Mouse (Mus musculus) B cell, adult 2 months (primary cell): ENCODE results near the gene Trmt44.

ENCODE experiments used
- DNase-seq, 2 experiments: peaks; one replicate each; pipeline ENCODE4 v3.0.0; 2022

Gene Trmt44

DNA sequence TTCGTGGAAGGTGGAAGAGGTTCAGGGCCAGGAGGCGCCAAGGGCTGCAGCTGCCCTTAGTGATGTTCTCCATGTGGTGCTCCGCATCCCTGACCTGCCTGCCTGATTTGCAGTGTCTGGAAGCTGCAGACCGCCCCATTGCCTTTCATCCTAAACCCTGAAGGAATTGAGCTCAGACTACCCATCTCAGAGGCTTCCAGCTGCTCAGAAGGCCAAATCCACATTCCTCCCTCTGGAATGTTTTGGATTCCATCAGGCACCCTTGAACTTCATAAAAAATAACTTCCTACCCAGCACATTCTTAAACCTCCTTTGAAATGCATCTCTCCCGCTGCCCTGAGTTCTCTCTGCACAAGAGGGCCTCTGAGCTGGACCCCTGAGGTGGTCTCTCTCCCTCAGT, 34.3 kb downstream of the Trmt44 start:
- no peak for DNase-seq

DNA sequence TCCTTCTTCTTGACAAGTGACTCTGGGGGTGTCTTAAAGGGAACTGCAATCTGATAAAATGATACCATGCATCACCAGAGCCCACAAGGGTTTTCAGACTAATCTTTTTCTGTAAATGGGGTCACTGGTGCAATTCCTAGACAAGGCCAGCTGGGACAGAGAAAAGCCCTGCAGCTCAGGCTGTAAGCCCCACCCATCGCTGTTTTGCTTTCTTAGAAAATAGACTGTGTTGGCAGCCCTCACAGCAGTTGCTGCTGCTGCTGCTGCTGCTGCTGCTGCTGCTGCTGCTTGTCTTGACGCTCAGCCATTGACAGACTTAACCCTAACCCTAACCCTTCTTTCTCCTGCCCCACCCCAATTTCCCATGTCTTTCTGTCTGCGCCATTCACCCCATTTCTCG, 35.3 kb downstream of the Trmt44 start:
- DNase-seq = no peak

DNA sequence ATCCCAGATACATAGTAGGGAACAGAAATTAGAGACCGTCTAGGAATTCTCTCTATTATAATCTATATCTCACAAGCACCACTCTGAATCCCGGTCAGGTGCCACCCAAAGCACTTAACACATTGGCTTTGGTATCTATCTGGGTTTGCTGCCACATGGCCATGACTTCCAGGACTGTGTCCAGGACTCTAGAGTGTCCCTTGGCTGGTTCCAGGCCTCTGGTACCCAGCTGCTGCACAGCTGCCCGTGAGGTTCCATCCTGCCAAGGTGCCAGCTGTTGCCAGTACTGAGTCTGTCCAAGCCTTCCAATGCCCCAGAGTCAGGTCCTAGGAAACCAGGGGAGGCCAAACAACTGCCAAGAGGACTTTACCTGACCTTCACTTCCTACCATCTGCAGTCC, 36.8 kb downstream of the Trmt44 start:
- DNase-seq = no peak

DNA sequence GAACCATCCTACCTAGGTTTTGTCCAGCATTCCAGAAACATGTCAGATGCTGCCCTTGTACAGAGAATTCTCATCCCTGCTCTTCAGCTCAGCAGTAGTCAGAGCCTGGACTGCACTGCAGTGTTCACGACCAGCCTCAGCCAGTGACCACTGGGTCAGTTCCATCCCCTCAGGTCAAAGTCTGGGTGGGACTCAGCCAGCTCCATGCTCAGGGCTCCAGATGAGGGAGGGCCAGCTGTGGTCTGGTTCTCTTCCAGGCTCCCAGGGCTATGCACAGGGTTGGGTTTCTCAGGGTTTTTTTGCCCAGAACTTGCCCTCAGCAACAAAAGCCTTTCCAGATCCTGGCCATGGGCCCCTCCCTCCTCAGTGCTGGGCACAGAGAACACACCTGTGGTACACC, 37.4 kb downstream of the Trmt44 start:
- no peak for DNase-seq

DNA sequence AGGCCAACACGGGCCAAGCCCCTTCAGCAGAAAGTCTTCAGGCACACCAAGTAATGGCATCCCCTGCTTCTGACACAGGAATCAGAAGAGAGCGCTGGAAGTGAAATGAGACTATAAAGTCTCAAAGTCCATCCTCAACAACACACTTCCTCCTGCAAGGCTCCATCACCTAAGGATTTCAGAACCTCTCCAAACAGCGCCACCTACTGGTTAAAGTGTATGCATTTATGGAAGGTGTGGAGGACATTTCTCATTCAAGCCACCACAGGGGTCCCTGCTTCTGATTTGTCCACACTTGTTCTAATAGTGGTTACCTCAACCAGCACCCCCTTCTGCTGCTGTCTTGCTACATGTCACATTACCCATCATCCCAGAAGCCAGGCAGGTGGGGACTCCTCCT, 38.6 kb downstream of the Trmt44 start:
- DNase-seq = no peak

DNA sequence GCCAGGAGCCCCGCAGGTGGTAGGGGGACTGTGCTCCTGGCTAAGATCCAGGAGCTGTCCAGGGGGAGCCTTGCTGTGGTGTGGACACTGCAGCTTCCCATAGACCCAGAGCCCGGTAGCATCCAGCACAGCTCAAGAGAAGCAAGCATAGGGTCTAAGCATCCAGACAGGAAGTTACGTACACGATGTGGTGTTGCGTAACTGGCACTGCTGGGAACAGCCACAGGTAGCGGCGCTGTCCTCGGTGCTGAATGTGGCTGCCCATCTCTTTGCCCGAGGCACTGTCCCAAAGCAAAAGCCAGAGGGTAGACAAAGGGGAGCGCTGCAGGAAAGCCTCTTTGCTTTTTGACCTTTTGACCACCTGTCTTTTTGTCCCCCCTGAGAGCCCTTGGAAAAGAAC, 43.3 kb downstream of the Trmt44 start:
- DNase-seq = peak in 1 of 2 experiments; percentile 10

DNA sequence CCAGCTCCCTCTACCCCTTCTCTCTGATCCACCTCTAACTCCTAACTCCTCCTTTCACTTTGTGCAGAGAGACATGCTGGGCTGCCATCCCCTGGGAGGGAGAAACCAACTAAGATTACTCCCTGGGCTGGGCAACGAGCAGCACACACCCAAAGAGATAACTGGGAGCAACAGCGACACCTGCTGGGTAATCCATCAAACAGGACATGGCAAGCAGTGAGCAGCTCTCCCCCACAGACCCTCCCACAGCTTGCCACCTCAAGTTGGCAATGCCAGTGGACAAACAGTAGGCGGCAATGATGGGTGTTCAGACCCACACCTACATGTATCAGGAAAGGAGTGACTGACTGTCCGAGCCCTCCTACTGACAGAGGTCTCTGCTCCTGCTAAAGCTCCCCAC, 44.4 kb downstream of the Trmt44 start:
- peak; percentile 35 to 45 for DNase-seq

DNA sequence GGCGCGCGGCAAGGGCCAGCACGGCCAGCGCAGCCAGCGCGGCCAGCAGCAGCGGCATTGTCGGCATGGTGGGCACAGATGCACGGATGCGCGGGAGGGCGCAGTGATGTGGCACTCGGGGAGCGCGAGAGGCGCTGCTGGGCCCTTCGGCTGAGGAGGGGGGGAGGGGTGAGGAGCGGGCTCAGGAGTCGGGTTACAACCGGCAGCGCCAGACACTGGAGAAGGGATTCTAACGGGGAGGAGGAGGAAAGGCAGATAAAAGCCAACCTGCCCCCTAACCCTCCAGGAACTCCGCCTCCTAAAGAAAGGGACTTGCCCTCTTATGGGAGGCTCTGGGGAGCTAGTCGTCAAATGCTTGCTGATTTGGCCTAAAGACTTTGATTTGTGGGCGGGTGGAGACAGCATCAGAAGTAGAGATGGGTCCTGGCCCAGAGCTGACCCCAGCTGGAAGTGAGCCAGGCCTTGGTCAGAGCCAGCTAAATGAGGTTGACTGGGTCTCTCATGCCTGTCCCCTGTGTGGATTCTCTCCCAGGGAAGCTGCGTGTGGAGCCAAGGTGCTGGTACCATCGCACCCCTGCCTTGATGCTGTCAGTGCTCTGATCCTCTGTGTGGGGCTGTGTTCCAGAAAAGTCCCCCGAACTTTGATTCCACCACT, 49.3 kb downstream of the Trmt44 start, which contains the start of gene Cpz:
Gene Cpz (minus strand): TSS at position 230 of the 655 bp plus-strand sequence.
- DNase-seq = no peak

DNA sequence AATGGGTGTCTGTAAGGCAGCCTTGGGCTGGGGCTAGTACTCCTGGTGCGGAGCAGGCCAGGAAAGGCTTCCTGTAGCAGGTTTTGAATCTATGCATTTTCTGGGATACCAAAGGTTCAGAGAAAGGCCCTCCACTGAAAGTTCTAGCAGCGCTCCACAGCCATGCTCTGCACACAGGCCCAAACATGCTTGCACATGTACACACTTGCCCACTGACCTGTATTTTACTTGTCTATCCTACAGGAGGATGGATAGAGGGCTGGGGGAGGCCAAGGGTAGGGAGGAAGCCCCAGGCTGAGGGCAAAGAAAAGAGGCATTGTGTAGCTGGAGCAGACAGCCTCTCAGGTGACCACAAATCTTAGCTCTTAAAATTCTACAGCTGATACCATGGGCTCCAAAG, 50.5 kb downstream of the Trmt44 start:
- DNase-seq = no peak

DNA sequence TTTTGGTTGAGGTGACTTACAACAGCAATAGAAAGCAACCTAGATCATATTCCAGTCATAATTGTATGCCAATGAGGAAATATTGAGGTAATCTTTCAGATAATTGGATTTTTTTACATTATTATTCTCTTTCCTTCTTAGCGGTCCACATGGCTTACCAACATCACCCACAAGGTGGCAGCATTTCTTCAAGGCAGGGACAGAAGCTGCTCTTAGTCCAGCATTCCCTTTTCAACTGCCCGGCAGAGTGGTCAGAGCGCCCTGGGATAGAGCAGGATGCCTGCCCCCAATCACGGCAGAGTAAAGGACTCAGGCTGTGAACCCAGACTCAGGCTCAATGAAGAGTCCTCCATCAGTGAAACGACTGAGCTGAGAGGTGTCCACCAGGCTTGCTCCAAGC, 51.1 kb downstream of the Trmt44 start:
- peak; percentile 47 to 52 for DNase-seq

DNA sequence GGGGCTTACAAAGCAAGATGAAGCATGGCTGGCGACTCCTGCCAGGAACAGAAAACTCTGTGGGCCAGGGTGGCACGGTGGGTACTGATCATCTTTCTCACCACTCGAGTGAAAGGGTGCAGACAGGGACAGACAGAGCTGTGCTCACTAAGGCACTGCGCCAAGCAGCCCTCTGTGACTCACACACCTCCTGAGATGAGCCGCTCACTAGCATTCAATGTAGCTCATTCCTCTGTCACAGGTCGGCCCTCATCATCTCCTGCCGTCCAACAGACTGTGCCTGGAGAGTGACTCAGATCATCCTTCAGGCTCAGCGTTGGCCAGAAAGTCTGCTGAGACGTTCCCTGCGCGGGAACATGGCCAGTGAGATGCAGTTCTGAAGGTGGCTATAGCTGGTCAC, 58.1 kb downstream of the Trmt44 start:
- no peak for DNase-seq

DNA sequence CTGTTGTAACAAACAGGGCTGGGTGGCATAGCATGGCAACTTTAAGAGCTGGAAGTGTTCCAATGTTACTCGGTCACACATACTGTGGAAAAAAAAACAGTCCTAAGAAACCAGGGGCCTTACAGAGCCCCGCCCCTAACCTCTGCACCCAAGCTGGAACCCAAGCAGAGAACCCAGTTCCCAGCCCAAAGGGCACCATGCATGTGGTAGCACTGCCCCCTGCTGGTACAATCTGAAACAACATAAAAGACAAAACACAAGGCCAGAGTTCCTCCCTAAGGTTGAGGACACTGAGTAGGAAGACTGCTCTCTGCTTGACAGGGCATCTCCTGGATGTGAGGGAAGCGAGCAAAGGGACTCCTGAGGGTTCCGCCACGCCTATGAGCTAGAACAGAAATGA, 64.3 kb downstream of the Trmt44 start:
- DNase-seq = peak; percentile 48 to 50
